ENCODE assay signal across 28 mouse cellular contexts in the genomic region with DNA sequence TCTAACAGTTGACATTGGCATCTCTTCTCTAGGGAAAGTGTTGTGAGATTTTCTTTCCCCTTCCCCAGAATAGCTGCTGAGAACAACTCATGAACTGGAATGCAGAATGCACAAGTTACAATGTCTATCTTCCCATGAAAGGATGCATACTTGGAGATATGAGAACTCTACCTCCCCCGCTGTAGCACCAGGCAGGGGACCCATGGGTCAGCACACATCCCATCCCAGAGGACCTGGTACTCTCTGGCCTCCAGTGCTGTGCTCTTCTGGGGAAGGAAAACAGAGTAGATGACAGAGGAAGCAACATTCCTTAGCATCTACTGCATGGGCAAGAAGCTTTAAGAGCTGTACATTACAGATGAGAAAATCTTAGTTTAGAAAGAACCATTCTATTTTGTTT.
DNase-seq lines count a peak whose midpoint lies in the region; ATAC-seq and TF ChIP-seq lines count a peak whose summit lies in the region.
"Had no signal": no experiment of that assay in that cellular context is flagged by ENCODE, and none has a peak within 500 bp of the region (broad histone marks: within the 10 kb centered on the region; RNA-seq: fewer than 3 reads in every experiment).

No protein-coding gene starts in this region.

- H3K9me3 ChIP-seq in heart, embryonic 13.5 days: no peaks in the 10 kb centered on the region
- H3K9me3 ChIP-seq in heart, embryonic 10.5 days: no peaks in the 10 kb centered on the region
- no peaks in the 10 kb centered on the region for H3K9me3 ChIP-seq in kidney, embryonic 14.5 days (ENCODE audit: control insufficient read depth, low read length)
- no peaks in the 10 kb centered on the region for H3K9me3 ChIP-seq in limb, embryonic 15.5 days
- H3K9me3 ChIP-seq: embryonic facial prominence, embryonic 13.5 days; midbrain, embryonic 10.5 days; midbrain, embryonic 15.5 days; neural tube, embryonic 15.5 days had no signal

- H3K4me1 ChIP-seq in heart, embryonic 13.5 days: peaks cover 31% of the 10 kb centered on the region
- peaks cover 18% of the 10 kb centered on the region; the same call in 1 of the 2 replicates for H3K4me1 ChIP-seq in heart, embryonic 10.5 days
- H3K4me1 ChIP-seq in kidney, embryonic 14.5 days (ENCODE audit: control insufficient read depth, insufficient read depth, low read length): peaks cover 3% of the 10 kb centered on the region; the same call in 1 of the 2 replicates
- no peaks in the 10 kb centered on the region for H3K4me1 ChIP-seq in testis, adult 2 months (ENCODE audit: control insufficient read depth, insufficient read depth, low read length)
- peaks cover 14% of the 10 kb centered on the region for H3K4me1 ChIP-seq in limb, embryonic 15.5 days

- H3K36me3 ChIP-seq in heart, embryonic 13.5 days: no peaks in the 10 kb centered on the region
- H3K36me3 ChIP-seq in heart, embryonic 10.5 days: no peaks in the 10 kb centered on the region
- no peaks in the 10 kb centered on the region for H3K36me3 ChIP-seq in kidney, embryonic 14.5 days (ENCODE audit: control insufficient read depth, insufficient read depth, low read length)
- no peaks in the 10 kb centered on the region for H3K36me3 ChIP-seq in testis, adult 2 months (ENCODE audit: control insufficient read depth, insufficient read depth, low read length)
- no peaks in the 10 kb centered on the region for H3K36me3 ChIP-seq in limb, embryonic 15.5 days
- H3K36me3 ChIP-seq: embryonic facial prominence, embryonic 13.5 days; midbrain, embryonic 10.5 days; midbrain, embryonic 15.5 days; neural tube, embryonic 15.5 days had no signal

- TF ChIP-seq CTCF in testis, adult 2 months (IDR thresholded peaks at IDR 0.05; ENCODE audit: control insufficient read depth, insufficient read depth, insufficient replicate concordance, low read depth, low read length): no peak

- H3K27ac ChIP-seq in heart, embryonic 13.5 days (replicated peaks): peak overlapping the region; percentile 46
- no peak overlapping the region for H3K27ac ChIP-seq in heart, embryonic 10.5 days
- no peak overlapping the region; the same call in 1 of the 2 replicates for H3K27ac ChIP-seq in kidney, embryonic 14.5 days (ENCODE audit: low read depth, low read length)
- 0 out of 2 replicates have a peak overlapping the region, but pooled peaks have one; percentile 49 for H3K27ac ChIP-seq in testis, adult 2 months (ENCODE audit: control insufficient read depth, insufficient read depth, low read depth, low read length)
- peak overlapping the region; percentile 48; the same call in 1 of the 2 replicates for H3K27ac ChIP-seq in limb, embryonic 15.5 days
- H3K27ac ChIP-seq: embryonic facial prominence, embryonic 13.5 days; hindbrain, embryonic 14.5 days; layer of hippocampus, adult 2 months; liver, embryonic 14.5 days; midbrain, embryonic 10.5 days; midbrain, embryonic 15.5 days; neural tube, embryonic 15.5 days had no signal

- 48% methylated on average over 1 of the region's 1 CpGs for WGBS in heart, embryonic 13.5 days
- 66% methylated on average over 1 of the region's 1 CpGs for WGBS in heart, embryonic 10.5 days
- WGBS in kidney, embryonic 14.5 days: 46% methylated on average over 1 of the region's 1 CpGs
- 54% methylated on average over 1 of the region's 1 CpGs for WGBS in limb, embryonic 15.5 days

- H3K4me3 ChIP-seq in heart, embryonic 13.5 days: no peak overlapping the region
- H3K4me3 ChIP-seq in heart, embryonic 10.5 days: no peak overlapping the region
- no peak overlapping the region for H3K4me3 ChIP-seq in kidney, embryonic 14.5 days (ENCODE audit: low read length)
- H3K4me3 ChIP-seq in testis, adult 2 months (ENCODE audit: control insufficient read depth, low read depth, low read length): no peak overlapping the region
- H3K4me3 ChIP-seq in limb, embryonic 15.5 days: no peak overlapping the region
- H3K4me3 ChIP-seq: embryonic facial prominence, embryonic 13.5 days; erythroblast, embryonic 14.5 days; layer of hippocampus, adult 2 months; midbrain, embryonic 10.5 days; midbrain, embryonic 15.5 days; neural tube, embryonic 15.5 days had no signal

- no peak for DNase-seq in heart, embryonic 10.5 days (ENCODE audit: low spot score)
- no peak for DNase-seq in kidney, postnatal 36 days
- no peak for DNase-seq in testis, postnatal 14 days (ENCODE audit: low spot score)
- no peak for DNase-seq in right cerebral cortex, adult 2 months (ENCODE audit: low spot score in 2 of 2)
- DNase-seq: adrenal gland, postnatal 14 days; cerebellum, adult 11-12 months; cerebellum, postnatal 10 days; liver; lung, adult 2 months; retina, postnatal 1 day; right cerebral cortex, postnatal 25 days; spleen, adult 18-20 months; thymus, postnatal 4 days had no signal

- H3K9ac ChIP-seq in heart, embryonic 13.5 days: no peak overlapping the region
- H3K9ac ChIP-seq in kidney, embryonic 14.5 days (ENCODE audit: low read depth, low read length): no peak overlapping the region
- H3K9ac ChIP-seq in limb, embryonic 15.5 days: no peak overlapping the region
- H3K9ac ChIP-seq: embryonic facial prominence, embryonic 13.5 days; hindbrain, embryonic 14.5 days; liver, embryonic 14.5 days; midbrain, embryonic 15.5 days; neural tube, embryonic 15.5 days had no signal

- H3K4me2 ChIP-seq in heart, embryonic 13.5 days: no peak overlapping the region
- H3K4me2 ChIP-seq in kidney, embryonic 14.5 days (replicated peaks; ENCODE audit: low read depth, low read length): no peak overlapping the region
- H3K4me2 ChIP-seq in limb, embryonic 15.5 days: no peak overlapping the region
- H3K4me2 ChIP-seq: embryonic facial prominence, embryonic 13.5 days; hindbrain, embryonic 14.5 days; midbrain, embryonic 15.5 days; neural tube, embryonic 15.5 days had no signal

- TF ChIP-seq POLR2A in testis, adult 2 months (IDR thresholded peaks at IDR 0.05; ENCODE audit: control insufficient read depth, low read depth, low read length): no peak

- ATAC-seq in heart, embryonic 13.5 days (ENCODE audit: extremely low read depth, insufficient number of reproducible peaks, low FRiP score, low TSS enrichment): no peak
- ATAC-seq in kidney, embryonic 14.5 days (ENCODE audit: low FRiP score, low TSS enrichment): 0 out of 2 replicates have a peak, but pooled peaks have one; percentile 63
- ATAC-seq in limb, embryonic 15.5 days (ENCODE audit: insufficient number of reproducible peaks, low FRiP score, low TSS enrichment, low read depth): no peak
- ATAC-seq: CD4-positive, CD25-positive, alpha-beta regulatory T cell, adult 4 months; forebrain, embryonic 16.5 days; intestine, postnatal 0 days; midbrain, embryonic 15.5 days had no signal

- no peaks in the 10 kb centered on the region for H3K27me3 ChIP-seq in heart, embryonic 13.5 days (replicated peaks)
- no peaks in the 10 kb centered on the region for H3K27me3 ChIP-seq in heart, embryonic 10.5 days (ENCODE audit: insufficient read depth, poor library complexity, severe bottlenecking)
- no peaks in the 10 kb centered on the region for H3K27me3 ChIP-seq in kidney, embryonic 14.5 days (ENCODE audit: control insufficient read depth, insufficient read depth, low read length)
- no peaks in the 10 kb centered on the region for H3K27me3 ChIP-seq in testis, adult 2 months (ENCODE audit: control insufficient read depth, insufficient read depth, low read length)
- no peaks in the 10 kb centered on the region for H3K27me3 ChIP-seq in limb, embryonic 15.5 days
- H3K27me3 ChIP-seq: embryonic facial prominence, embryonic 13.5 days; midbrain, embryonic 15.5 days; neural tube, embryonic 15.5 days had no signal

Comparison
In these comparisons a context has a peak if more than half of its experiments do, and no peak if none do; other contexts are left out.
1. H3K27ac ChIP-seq: peak in heart, embryonic 13.5 days (single experiment), testis, adult 2 months (single experiment) and limb, embryonic 15.5 days (single experiment); none in heart, embryonic 10.5 days (single experiment) and kidney, embryonic 14.5 days (single experiment).